Mouse (Mus musculus) ES-E14 (cell line): ENCODE measurements around the gene Calm3. TPM values are rescaled to one million over a fixed set of nuclear protein-coding genes. Genes with fewer than 3 reads are reported as not detected.
A peak's percentile ranks its signal among the peaks of the same experiment; 100 is the strongest.

Source experiments
- DNase-seq: peaks from one replicate; pipeline ENCODE4 v3.0.0-alpha.2; 2013; ENCODE audit warnings: low read depth, low spot score
- H3K27ac ChIP-seq: 2 replicates; pipeline ENCODE4 v1.5.1; 2012; ENCODE audit warnings: low read depth, mild to moderate bottlenecking, low read length, moderate library complexity, mixed read lengths; ENCODE audit not compliant: poor library complexity, insufficient read depth, severe bottlenecking
- H3K36me3 ChIP-seq: 2 replicates; pipeline ENCODE4 v1.6.1; 2012; ENCODE audit warnings: mild to moderate bottlenecking, low read length, moderate library complexity, mixed read lengths; ENCODE audit not compliant: control insufficient read depth, poor library complexity, insufficient read depth, severe bottlenecking
- H3K4me1 ChIP-seq, 2 experiments: fragments of 150-350 bp in 1 of 2; sonication (generic) in 1 of 2; 2 replicates each; pipeline ENCODE4 v1.6.1; 2012; ENCODE audit warnings: low read length in 2 of 2, mild to moderate bottlenecking in 1 of 2, mixed read lengths in 1 of 2; ENCODE audit not compliant: control insufficient read depth in 2 of 2, insufficient read depth in 2 of 2, poor library complexity in 1 of 2
- H3K4me3 ChIP-seq, 2 experiments: fragments of 150-350 bp in 1 of 2; sonication (generic) in 1 of 2; 2 replicates each; pipeline ENCODE4 v1.5.1; 2012; ENCODE audit warnings: low read length in 2 of 2, low read depth in 1 of 2, mild to moderate bottlenecking in 1 of 2, mixed read lengths in 1 of 2; ENCODE audit not compliant: insufficient read depth in 1 of 2, poor library complexity in 1 of 2, severe bottlenecking in 1 of 2
- H3K9ac ChIP-seq: 2 replicates; pipeline ENCODE4 v1.6.1; 2012; ENCODE audit warnings: low read depth, mild to moderate bottlenecking, low read length, mixed read lengths; ENCODE audit not compliant: poor library complexity, insufficient read depth, severe bottlenecking
- H3K9me3 ChIP-seq: fragments of 150-350 bp; sonication (generic); 2 replicates; pipeline ENCODE4 v1.6.1; 2012; ENCODE audit warnings: low read depth, mild to moderate bottlenecking, low read length; ENCODE audit not compliant: control insufficient read depth, insufficient read depth
- CHD2 ChIP-seq: IDR thresholded peaks from 2 replicates; pipeline ENCODE4 v1.6.1; 2014; ENCODE audit warnings: mild to moderate bottlenecking, low read depth, low read length, inconsistent platforms
- HCFC1 ChIP-seq: IDR thresholded peaks from 2 replicates; pipeline ENCODE4 v1.6.1; 2012; ENCODE audit warnings: low read length, inconsistent platforms, borderline replicate concordance; ENCODE audit not compliant: insufficient read depth
- MAFK ChIP-seq: IDR thresholded peaks from 2 replicates; pipeline ENCODE4 v1.6.1; 2014; ENCODE audit warnings: mild to moderate bottlenecking, low read depth, low read length, inconsistent platforms; ENCODE audit not compliant: insufficient read depth
- ZC3H11A ChIP-seq: IDR thresholded peaks from 2 replicates; pipeline ENCODE4 v1.6.1; 2012; ENCODE audit warnings: low read depth, mild to moderate bottlenecking, inconsistent platforms, low read length, borderline replicate concordance
- ZNF384 ChIP-seq: IDR thresholded peaks from 2 replicates; pipeline ENCODE4 v1.6.1; 2012; ENCODE audit warnings: low read depth, low read length, inconsistent platforms
- in situ Hi-C, 2 experiments: fragments of 600-800 bp; cut with MboI; formaldehyde crosslinking; loops; one replicate each; pipeline ENCODE4 v1.15.1; 2025; ENCODE audit warnings: low sequenced_read_pairs in 2 of 2, inconsistent platforms in 1 of 2; ENCODE audit not compliant: unreplicated experiment in 2 of 2
- total RNA-seq: library from RNA; depleted of rRNA; stranded (reverse); fragments of 300-350 nt; gene quantifications from 2 replicates; pipeline ENCODE4 v1.2.3, GENCODE M21; 2012

Calm3 gene
- total RNA-seq, 1 experiment, result 198 TPM

DNA sequence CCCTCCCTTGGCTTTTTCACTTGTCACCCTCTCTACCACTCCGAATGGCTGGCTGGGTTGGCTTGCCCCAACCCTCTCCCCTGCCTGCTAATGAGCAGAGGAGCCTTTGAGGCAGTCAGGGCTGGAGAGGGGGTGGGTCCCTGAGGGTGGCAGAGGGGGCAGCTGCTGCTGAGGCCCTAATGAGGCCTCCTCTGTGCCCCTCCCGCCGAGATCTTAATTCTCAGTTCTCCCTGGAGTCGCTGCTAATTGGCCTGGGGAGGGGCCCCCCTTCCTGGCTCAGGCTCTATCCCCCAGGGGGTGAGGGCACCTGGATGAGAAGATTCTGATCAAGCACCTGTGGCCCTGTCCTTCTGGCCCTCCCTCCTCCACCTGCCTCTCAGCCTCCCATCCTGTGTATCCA lies 29.6 kb downstream of the Calm3 start:
- H3K36me3 ChIP-seq, result no peaks in the 10 kb centered on the region
- DNase-seq, result no peak
- H3K27ac ChIP-seq, result no peak overlapping the region
- no peaks in the 10 kb centered on the region for H3K9me3 ChIP-seq
- in situ Hi-C loops, result no loop called here
- H3K4me3 ChIP-seq, result peak overlapping the region; percentile 18 to 71; a peak in 3 of 4 replicates
- H3K9ac ChIP-seq, result no peak overlapping the region
- TF ChIP-seq CHD2, result no peak
- TF ChIP-seq ZC3H11A, result no peak
- H3K4me1 ChIP-seq, result peaks cover 1 to 22% of the 10 kb centered on the region in 2 experiments; a peak in 3 of 4 replicates

DNA sequence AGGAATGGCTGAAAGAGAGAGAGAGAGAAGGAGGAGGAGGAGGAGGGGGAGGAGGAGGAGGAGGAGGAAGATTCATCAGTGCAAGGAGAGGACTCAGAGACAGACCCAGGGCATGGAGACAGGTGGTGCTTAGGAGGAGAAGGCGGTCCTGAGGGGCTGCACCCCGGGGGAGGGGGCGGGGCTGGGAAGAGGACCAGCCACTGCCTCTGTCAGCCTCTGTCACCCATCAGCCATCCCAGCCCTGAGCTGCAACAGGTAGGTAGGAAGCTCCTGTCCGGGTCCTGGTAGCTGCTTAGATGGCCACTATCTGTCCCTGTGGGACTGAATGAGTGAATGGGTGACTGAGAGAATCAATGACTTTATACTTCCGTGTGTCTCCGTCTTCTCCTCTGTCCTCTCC lies 30.3 kb downstream of the Calm3 start:
- Histone ChIP-seq H3K9me3 (no peaks in the 10 kb centered on the region), H3K36me3 (no peaks in the 10 kb centered on the region), H3K4me3 (no peak overlapping the region), H3K9ac (no peak overlapping the region), H3K27ac (no peak overlapping the region), H3K4me1 (peaks cover 1 to 23% of the 10 kb centered on the region in 2 experiments; a peak in 3 of 4 replicates)
- in situ Hi-C loops, result no loop called here
- no peak for TF ChIP-seq MAFK
- no peak for TF ChIP-seq CHD2
- no peak for TF ChIP-seq HCFC1
- TF ChIP-seq ZC3H11A, result no peak
- no peak for TF ChIP-seq ZNF384
- no peak for DNase-seq

DNA sequence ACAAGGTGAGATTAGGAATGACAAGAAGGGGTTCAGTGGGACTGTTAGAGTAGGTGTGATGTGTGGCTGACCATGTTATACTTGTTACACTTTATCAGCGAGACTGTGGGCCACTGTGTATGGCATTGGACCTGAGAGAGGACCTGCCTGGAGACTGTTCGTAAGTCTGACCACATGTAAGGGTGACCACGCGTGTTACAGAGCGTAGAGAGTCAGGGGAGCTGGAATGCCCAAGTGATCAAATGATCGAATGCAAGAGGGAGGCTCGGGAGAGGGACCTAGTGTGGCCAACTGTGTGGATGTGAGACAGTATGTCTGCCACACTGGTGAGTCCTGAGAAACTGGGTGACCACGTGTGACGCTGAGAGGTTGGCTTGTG lies 31.6 kb downstream of the Calm3 start:
- Histone ChIP-seq H3K27ac (no peak overlapping the region), H3K4me3 (no peak overlapping the region), H3K9me3 (no peaks in the 10 kb centered on the region), H3K4me1 (peaks cover 1 to 28% of the 10 kb centered on the region in 2 experiments; a peak in 3 of 4 replicates), H3K36me3 (peaks cover 6% of the 10 kb centered on the region; the same call in 1 of the 2 replicates), H3K9ac (no peak overlapping the region)
- no peak for TF ChIP-seq ZNF384
- TF ChIP-seq ZC3H11A, result no peak
- no peak for TF ChIP-seq HCFC1
- no peak for TF ChIP-seq CHD2
- TF ChIP-seq MAFK, result no peak
- no peak for DNase-seq
- in situ Hi-C loops, result no loop called here

DNA sequence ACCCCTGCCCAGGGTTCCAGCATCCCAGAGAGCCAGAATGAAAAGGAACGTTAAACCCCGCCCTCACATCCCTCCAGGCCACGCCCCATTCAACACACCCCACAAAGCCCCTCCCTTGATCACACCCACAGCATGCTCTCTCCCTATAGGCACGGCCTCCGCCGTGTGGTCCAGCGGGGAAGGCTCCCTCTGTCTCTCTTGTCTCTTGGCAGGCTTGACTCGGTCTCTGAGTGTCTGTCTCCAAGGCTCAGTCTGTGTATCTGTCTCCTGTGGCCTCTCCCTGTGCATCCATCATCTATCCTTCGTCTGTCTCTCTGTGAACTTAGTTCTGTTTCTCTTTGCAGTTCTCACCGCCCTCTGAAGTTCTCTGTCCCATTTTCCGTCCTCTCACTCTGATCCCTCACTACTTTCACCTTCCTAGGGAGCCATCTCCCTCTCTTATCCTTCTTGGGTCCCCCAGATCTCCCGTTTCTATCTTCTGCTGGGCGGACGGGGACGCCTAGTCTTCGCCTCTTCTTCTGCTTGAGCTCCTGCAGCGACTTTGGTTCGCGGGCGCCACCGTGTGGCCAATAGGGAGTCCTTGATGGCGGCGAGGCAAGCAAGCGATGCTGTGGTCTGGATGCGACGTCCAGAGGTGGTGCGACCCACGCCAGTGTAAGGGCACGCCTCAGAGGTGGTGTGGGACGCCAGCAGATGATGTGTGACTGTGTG lies 32.1 kb downstream of the Calm3 start, which contains the start of gene Gng8:
Gng8 (plus strand) TSS at position 146 of the 711 bp plus-strand sequence.
- Histone ChIP-seq H3K9ac (peak within 1 kb of the TSS; percentile 49; the same call in 1 of the 2 replicates), H3K9me3 (no peaks in the 10 kb centered on the region), H3K36me3 (peaks cover 6% of the 10 kb centered on the region; the same call in 1 of the 2 replicates), H3K27ac (no peak within 1 kb of the TSS; the same call in 1 of the 2 replicates), H3K4me1 (peaks cover 1 to 31% of the 10 kb centered on the region in 2 experiments; a peak in 3 of 4 replicates), H3K4me3 (peak within 1 kb of the TSS; percentile 46 to 68)
- in situ Hi-C loops, result no loop called here
- peak; percentile 51 for TF ChIP-seq ZC3H11A
- TF ChIP-seq HCFC1, result no peak
- DNase-seq, result peak; percentile 89
